Mouse (Mus musculus) G1E (cell line): ENCODE data around the gene Cmip.

Source experiments
- CTCF ChIP-seq: IDR thresholded peaks from 2 replicates; pipeline ENCODE4 v1.5.1; 2012; ENCODE audit warnings: low read depth, low read length, inconsistent platforms, mixed read lengths
- GATA1 ChIP-seq: IDR thresholded peaks from 2 replicates; pipeline ENCODE4 v1.6.1; 2012; ENCODE audit warnings: borderline replicate concordance, low read length, inconsistent platforms, mixed read lengths
- POLR2AphosphoS5 ChIP-seq: IDR thresholded peaks from 2 replicates; pipeline ENCODE4 v1.6.1; 2012; ENCODE audit warnings: low read depth, low read length, inconsistent platforms; ENCODE audit not compliant: insufficient replicate concordance

GRCm38 (mm10) chr8:117471174-117471573, 214.3 kb downstream of the Cmip start:
- TF ChIP-seq CTCF (peak; percentile 42; the same call in 1 of the 2 replicates), POLR2AphosphoS5 (no peak), GATA1 (no peak)
